Mouse (Mus musculus) lung, postnatal 25 days (tissue): Measurements from ENCODE around the gene Mthfd1l.
"Not testable (repeated sequence)": the region's sequence is repeated elsewhere in the genome, so short reads cannot be mapped to it uniquely, and the experiment has no call there.

Source experiments
- DNase-seq: peaks from one replicate; pipeline ENCODE4 v3.0.0; 2022; ENCODE audit warnings: low spot score

Mthfd1l gene

DNA sequence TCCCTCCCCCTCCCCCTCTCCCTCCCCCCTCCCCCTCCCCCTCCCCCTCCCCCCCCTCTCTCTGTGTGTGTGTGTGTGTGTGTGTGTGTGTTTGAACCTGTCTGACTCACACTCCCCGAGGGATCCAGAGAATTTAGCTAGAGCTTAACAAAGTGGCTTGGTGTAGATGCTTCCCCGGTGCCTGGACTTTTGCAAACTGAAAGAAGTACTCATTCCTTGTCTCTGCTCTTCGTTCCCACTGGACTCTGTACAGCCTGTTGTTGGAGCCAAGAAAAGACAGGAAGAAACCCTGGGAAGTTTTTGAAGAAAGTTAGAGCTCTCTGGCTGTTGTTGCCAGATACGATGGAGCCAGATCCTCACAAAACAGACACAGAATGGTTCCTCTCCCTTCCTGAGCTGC, 73.6 kb downstream of the Mthfd1l start:
- peak; percentile 16 for DNase-seq

DNA sequence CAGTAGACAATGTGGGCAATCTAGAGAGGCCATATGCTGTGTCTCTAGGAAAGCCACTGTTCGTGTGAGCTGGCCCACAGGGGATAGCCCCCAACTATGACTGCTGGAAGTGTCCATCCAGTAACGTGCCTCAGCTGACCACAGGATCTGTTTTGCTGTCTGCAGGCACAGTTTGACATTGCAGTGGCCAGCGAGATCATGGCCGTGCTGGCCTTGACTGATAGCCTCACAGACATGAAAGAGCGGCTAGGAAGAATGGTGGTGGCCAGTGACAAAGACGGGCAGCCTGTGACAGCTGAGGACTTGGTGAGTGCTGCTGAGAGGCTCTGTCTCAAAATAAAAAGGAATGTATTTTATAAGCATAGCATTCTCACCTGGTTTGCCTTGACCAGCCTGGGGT, 74.7 kb downstream of the Mthfd1l start:
- no peak for DNase-seq

DNA sequence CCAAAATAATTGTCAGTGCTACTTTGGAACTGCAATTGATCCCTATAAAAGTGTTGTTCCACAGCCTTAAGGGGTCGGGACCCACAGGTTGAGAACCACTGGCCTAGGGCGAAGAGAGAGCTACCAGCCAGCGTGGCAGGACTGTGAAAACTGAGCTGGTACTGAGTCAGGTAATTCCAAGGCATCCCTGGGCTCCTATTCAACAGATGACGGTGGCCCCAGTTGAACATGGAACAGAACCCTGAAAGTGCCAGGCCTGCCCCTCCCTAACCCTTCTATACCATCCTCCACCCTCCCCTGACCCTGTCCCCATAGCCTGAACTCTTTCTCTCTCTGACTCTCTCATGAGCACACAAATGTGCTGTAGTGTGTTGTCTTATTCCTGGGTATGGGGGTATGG, 77.3 kb downstream of the Mthfd1l start:
- no peak for DNase-seq

DNA sequence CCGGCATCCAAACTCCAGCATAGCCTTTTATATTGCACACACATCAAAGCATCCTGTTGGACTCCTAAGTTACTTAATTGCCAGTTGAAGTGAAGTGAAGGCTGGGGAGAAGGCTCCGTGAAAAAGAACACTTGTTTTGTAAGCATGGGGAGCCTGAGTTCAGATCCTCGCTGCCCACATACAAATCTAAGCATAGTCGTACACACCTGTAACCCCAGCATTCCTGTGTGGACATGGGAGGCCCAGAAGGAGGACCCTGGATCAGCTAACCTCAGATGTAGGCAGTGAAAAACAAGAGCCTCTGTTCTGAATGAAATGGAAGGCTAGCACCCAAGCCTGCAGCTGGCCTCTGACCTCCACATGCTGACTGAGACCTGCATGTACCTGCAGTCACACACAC, 79.8 kb downstream of the Mthfd1l start:
- no peak for DNase-seq

DNA sequence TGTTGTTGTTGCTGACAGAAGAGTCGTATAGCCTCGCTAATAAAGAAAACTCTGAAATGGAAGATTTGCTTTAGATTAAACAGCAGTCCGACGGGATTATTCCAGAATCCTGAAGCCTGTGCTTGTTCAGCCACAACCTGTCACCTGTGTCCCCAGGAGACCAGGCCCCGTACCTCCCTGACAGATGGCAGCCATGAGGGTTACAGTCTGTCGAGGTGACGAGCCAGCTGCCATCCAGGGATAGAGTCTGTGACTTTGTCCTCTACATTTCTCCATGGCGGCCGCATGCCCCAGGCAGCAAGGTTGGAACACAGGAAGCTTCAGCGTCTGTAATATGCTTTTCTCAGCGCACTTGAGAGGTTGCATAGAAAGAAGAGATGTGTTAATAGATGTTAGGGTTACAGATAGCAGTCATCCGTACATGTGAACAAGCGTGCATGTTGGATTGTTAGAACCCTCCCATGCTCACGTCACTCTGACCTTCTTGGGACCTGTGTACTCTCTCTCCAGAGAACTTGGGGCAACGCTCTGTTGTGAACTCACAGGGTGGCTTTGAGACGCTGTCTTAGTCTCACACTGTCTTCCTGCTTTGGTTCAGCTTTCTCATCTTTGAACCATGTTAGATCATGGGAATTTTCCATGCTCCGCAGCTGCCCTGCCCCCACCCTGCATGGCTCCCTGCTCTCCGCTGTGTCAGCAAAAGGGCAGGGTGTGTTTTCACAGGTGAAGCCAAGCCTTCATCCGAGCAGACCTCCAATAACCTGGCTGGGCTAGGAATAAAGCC, 80.6 kb downstream of the Mthfd1l start:
- DNase-seq = peak; percentile 10

DNA sequence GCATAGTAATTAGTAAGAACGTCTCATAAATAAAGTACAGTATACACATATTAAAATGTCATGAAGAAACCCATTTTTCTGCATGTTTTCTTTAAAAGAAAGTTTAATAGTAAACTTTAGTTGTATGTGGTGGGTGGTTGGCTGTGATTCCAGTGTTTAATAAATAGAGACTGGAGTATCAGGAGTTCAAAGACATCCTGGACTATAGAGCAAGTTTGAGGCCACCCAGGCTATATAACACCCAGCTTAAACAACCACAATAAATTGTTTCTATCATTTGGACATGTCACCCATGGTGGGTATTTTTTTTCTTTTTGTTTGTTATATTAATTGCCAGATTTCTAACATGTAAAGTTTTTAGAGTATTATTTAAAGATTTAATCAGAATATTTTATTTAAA, 81.7 kb downstream of the Mthfd1l start:
- DNase-seq = no peak

DNA sequence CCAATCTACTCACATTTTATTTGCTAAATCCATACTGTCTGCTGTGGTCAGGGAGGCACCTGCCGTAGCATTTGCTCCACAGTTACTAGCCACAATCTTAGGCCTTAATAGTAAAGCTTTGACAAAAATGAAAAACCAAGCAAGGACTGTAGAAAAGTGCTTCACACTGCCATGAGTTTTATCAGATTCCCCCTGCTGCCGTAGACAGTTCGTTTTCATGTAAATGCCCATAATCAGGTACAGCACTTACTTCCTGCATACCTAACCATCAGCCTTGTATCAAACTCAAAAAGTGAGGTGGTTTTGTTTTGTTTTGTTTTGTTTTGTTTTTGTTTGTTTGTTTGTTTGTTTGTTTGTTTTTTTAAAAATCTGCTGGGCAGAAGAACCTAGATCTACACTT, 84.5 kb downstream of the Mthfd1l start:
- no peak for DNase-seq

DNA sequence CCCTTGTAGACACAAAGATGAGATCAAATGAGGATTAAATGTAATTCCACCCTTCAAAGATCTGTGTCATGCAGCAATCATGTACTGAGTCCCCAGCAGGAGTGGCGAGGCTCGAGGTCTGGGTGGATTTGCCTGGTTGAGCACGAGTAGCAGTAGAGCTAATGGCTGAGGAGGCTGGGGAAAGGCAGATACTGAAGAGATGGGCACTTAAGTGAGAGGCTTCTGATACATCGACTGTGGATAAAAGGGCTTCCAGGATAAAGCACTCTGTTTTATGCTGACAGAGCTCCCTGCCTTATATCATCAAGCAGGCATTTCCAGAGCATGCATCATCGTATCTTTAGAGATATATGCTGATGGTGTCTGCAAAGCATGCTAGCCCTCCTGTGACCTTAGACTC, 84.9 kb downstream of the Mthfd1l start:
- DNase-seq = no peak

DNA sequence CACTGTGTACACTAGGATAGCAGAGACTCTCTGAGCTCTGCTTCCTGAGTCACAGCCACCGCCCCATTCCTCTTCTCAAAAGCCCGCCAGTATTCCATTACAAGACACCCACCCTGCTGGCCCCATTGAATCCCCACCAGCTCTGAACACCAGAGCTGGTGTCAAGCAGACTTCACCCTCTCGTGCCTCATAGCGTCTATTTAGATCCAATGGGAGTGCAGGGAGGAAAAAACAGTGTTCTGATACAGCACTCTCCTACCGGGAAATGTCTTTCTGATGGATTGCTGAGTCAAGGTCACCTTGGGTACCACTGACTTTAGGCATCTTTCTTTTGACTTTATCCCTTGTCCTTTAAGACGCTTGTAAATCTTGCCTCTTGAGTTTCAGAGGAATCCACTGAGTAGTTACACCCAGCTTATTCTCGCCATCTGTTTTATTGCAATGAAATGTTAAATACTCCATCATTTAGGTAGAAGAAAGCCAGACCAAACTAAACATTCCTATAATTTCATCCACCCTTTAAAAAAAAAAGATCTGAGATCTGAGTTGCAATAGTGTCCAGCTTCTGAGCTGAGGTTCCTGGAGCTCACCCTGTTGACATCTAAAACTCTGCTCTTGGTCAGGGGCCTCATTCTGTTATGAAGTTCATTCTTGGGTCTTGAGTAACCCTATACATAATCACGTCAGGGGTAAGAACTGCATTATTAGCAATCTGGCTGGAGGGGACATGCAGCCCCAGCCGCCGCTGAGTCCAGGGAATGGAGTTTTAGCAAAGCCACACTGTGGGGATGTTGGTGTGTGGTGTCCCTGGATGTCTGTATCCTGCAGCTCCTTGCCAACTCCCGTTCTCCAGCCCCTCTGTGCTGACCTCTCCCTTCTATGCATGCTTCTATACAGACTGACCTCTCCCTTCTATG, 88.4 kb downstream of the Mthfd1l start:
- DNase-seq = no peak

DNA sequence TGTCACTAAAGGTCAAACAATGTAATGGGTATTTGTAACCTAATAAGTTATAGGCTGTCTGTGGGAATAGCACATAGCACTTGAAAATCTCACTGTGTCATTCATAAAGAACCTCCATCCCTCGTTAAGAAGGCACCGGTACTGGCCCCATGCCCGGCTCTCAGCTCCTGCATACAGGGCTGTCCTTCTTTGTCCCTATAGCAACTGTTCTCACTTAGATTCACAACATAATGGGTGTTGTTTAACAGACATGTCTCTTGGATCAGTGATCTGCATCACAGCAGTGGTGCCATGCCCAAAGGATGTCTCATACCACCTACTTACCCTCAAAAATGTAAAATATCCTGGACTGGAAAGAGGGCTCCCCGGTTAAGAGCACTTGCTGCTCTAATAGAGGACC, 90.6 kb downstream of the Mthfd1l start:
- DNase-seq = no peak

DNA sequence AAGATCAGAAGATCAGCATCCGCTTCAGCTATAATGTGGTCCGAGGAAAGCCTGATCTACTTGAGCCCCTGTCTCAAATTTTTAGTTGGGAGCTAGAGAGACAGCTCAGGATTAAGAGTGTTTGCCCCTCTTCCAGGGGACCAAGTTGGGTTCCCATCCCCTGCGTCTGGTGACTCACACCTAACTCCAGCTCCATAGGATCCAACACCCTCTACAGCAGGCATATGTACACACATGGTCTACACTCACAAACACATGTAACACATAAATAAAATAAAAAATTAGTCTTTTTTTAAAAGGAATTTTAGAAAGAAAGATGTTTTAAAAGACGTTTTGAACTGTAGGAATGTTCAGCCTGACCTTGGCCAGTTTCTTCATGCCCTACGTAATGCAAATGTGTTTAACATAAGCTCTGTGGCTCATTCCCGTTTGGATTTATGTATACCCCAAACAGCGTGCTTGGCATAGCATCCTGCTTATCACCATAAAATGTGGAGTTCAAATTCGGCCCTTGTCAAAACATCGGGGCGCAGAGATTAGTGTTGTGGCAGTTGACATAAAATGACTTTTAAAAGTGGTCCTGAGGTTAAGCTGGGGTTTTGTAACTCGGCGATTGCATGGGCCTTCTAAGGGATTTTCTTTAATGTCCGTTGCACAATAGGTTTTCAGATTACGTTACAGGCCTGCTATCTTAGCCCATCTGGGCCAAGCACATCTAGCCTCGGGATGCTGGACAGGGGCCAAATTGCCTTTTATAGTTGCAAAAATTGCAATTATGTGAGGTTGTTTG, 92.6 kb downstream of the Mthfd1l start:
- peak; percentile 33 for DNase-seq

DNA sequence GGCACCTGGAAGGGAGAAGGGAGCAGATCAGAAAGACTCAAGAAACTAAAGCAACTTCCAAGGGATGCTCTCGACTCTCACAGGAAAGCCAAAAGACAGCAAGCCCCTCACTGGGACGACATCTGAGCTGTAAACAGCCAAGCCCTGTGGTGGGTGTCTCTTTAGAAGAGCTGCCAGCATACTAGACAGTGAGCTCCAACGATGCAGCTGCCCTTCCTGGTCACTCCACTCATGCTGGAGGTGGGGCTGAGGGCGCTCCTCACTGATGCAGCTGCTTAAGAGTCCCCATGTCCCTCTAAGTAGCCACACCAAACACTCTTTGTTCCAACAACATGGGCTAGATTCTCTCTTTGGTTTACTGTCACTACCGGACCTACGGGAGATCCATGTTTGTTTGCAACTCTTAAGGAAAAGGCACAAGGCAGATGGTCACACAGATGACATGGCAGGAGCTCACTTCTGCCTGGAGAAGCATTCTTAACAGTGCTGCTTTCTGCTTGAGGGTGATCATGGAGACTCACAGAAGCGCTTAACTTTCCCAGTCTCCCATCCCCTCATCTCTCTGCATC, 96.4 kb downstream of the Mthfd1l start:
- no peak for DNase-seq

DNA sequence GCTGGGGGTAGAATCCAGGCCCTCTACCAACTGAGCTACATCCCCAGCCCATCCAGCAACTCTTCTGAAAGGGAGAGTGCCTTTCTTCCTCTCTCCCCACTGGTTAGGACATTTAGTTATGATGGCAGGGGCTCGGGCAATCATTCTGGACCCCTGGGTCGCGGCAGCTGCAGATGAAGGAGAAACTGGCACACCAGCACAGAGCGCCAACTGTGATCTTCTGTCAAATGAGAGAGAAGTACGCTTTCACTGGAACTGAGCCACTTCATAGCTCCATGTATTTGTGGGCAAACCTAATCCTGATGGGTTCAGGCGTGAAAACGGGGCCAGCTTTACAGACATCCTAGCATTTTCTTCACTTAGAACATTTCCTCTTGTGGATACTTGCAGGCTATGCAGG, 97.1 kb downstream of the Mthfd1l start:
- DNase-seq = no peak

DNA sequence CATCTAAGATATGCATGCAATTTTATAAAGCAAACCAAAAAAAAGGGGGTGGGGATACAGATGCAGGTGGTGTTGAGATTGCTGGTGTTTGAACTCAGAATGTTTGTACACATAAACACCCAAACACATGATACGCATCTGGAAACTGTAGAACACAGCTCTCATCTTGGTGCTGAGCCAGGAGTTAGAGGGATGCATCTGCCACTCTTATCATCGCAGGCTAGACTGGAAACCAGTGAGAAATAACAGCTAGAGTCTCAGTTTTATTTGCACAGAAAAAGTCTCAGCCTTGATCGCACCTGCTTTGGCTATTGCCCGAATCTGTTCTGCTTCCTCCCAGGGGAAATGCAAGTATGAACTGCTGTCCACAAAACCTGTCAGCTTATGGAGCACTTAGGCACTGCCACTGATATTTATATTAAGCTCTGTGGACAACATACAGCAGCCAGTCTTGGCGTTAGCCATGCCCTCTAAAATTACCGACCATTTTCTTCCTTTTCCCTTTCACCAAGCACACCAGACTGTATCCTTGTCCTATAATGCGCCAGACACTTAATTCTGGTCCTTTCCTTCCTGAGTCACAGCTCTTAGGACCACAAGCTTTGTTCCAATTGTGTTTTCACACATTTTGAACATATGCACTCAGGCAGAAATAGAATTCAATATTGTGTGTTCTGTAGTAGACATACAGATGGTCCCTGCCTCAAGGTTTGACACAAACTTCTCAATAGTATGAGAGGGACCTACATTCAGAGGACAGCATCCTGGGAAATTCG, 98.3 kb downstream of the Mthfd1l start:
- no peak for DNase-seq

DNA sequence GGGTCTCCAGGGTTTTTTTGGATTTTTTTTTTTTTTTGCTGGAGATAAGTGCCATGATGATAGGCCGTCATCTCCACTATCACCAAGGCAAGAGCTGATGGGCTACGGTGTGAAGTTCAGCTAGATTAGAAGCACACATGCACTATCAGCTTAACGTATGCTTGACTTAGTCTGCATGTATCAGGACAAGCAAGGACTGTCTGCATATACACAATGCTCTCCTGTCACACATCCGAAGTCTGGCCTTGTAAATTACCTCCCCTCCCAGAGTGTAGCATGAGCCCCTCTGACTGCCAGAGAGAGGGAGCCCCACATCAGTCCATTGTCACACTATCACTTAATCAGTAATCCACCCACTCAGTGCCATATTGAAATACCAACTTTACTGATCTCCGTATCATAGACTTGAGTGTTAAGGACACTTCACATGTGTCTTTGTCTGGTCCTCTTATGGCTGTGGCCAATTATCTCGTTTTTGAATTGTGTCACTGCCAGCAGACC, 99.0 kb downstream of the Mthfd1l start:
- no peak for DNase-seq

DNA sequence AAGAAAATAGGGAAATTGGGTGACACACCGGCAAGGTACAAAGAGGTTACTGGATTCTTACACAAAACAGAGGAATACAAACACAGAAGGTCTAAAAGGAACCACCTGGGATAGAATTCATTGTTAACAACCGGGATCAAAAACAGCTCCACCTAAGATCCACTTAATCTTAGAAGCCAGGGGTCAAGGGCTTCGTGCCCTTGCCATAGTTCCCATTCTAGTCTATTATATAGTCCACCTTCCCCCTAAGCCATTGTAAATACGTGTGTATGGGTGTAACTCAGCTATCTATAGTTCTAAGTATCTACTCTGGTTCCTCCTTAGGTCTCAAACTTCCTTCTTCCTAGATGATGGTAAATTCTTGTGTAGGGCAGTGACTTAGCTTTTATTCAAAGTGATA, 99.6 kb downstream of the Mthfd1l start:
- DNase-seq = not testable (repeated sequence)

DNA sequence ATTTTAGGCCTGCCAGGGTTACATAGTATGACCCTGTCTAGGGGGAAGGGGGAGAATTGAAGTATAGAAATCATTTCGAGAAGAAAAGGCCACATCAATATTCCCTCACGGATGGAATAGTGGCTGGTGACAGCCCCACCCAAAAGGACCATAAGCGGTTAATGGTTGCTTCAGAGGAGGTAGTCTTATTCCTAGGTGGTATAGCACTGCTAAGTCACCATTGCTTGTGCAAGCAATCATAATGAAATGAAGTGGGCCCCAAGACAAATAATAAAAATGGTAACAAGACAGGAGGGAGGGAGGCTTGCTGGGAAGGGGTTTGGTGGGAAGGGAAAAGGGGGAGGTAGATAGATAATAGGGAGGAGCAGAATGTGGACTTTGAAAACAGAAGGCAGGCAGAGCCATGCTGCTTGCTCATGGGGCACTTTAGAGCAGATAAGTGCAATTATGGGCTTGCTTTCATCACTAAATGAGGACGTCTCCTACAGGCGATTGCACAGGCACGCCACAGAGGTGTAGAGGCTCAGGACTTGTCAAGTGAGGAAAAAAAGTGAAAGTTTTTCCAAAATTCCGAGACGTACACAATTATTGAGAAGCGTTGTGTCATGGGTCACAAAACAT, 105.4 kb downstream of the Mthfd1l start:
- DNase-seq = no peak

DNA sequence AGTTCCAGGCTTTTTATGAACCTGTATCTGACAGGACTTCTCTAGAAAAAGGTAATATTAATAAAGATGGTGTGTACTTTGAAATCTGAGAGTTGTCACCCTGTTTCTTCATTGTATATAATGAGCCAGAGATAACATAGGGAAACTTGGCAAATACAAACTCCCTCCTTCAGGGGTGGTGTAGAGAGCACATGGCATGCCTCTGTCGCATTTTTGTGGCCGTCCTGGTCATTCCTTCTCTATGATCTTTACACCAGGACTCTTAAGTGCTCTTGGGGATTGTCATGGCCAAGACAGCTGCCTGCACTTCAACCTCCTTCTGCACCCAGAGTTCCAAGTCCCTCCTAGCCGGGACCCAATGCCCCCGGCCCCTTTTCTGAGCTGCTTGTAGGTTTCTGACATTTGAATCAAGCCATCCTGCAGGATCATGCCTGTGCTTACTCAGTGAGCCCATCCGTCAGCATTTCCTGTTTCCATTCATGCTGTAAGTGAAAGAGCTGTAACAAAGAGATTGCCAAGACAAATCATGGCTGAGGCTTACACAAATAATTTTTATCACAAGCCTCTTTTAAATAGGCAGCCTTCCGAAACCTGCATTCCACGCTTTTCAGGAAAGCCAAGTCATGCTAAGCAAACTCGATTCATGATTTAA, 106.2 kb downstream of the Mthfd1l start:
- peak; percentile 52 for DNase-seq

DNA sequence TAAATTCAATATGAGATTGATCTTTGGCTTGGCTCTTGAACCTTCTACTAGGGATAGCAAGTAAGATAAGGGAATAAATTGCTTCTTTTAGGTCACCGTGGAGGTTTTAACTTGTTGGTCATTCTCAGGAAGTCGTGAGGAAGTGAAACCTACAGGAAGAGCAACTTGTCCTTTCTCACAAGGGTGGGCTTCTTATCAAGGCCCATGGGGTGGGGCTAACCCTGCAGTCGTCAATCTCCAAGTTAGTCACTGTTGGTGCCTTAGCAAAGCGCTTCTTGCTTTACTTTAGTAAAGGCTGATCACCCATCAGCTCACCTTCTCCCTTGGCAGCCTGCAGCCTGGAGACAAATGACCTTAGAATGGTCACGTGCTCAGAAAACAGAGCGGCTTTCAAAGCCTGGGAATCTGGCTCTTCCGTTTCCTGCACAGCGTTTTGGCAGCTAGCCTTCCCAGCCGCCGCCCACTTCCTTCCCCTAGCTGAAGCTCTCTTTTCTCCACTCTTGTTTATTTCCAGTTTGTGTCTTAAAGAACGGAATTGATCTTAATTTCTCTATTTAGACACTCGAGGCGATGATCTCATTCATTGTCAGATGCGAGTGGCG, 106.8 kb downstream of the Mthfd1l start:
- peak; percentile 81 for DNase-seq

DNA sequence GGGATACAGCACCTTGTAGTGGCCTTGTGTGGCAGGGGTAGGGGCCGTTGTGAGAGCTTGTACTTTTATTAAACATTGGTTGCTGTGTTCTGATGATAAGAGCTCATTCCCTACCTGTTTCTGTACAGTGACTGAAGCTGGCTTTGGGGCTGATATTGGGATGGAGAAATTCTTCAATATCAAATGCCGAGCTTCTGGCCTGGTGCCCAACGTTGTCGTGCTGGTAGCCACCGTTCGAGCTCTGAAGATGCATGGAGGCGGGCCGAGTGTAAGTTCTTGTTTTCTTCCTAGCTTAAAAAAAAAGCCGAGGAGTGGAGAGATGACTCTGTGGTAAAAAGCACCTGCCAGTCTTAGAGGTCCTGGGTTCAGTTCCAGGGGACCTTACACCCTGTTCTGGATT, 110.7 kb downstream of the Mthfd1l start:
- no peak for DNase-seq
